Mouse (Mus musculus): ENCODE data around the gene Bbx. TPM values are rescaled to one million over a fixed set of nuclear protein-coding genes. Genes with fewer than 3 reads are reported as not detected.

Gene Bbx
- total and polyA plus RNA-seq, 3 experiments = 6.5 to 36.0 (median 9.2) TPM

- H3K9ac ChIP-seq (ENCODE audit: control insufficient read depth, low read depth, low read length, poor library complexity, severe bottlenecking) = no peak overlapping the region
- peak; percentile 47 for DNase-seq (ENCODE audit: low read depth, low spot score)
Observed at GRCm38 (mm10) chr16:50477628-50478027, 45.4 kb upstream of the Bbx start.

GRCm38 (mm10) chr16:50462226-50462870, 30.2 kb upstream of the Bbx start:
- no peak overlapping the region for H3K4me3 ChIP-seq (ENCODE audit: control insufficient read depth in 1 of 2, insufficient read depth in 1 of 2, low read depth in 2 of 2, low read length in 2 of 2)
- no peak overlapping the region for H3K27ac ChIP-seq (ENCODE audit: control insufficient read depth, low read depth, low read length)
- no peaks in the 10 kb centered on the region for H3K9me3 ChIP-seq (replicated peaks; ENCODE audit: insufficient read depth, low read length)
- H3K79me2 ChIP-seq (ENCODE audit: control insufficient read depth, insufficient read depth, low read length, poor library complexity) = no peaks in the 10 kb centered on the region
- peaks cover 0 to 4% of the 10 kb centered on the region in 2 experiments; a peak in 1 of 4 replicates for H3K4me1 ChIP-seq (ENCODE audit: control insufficient read depth in 1 of 2, insufficient read depth in 2 of 2, low read length in 2 of 2)
- no peak for DNase-seq (ENCODE audit: low read depth, low spot score)
- peaks cover 2 to 3% of the 10 kb centered on the region in 2 experiments; a peak in 3 of 4 replicates for H3K27me3 ChIP-seq (ENCODE audit: control insufficient read depth in 1 of 2, insufficient read depth in 2 of 2, low read length in 2 of 2)
- H3K9ac ChIP-seq (ENCODE audit: control insufficient read depth, low read depth, low read length, poor library complexity, severe bottlenecking) = no peak overlapping the region
- TF ChIP-seq ELF1 (IDR thresholded peaks at IDR 0.05; ENCODE audit: low read depth, low read length) = no peak
- TF ChIP-seq MAX (IDR thresholded peaks at IDR 0.05; ENCODE audit: low read length) = no peak
- TF ChIP-seq KAT2A (conservative IDR thresholded peaks at IDR 0.05; ENCODE audit: low read depth, low read length) = no peak
- no peak for TF ChIP-seq POLR2A (IDR thresholded peaks at IDR 0.05; ENCODE audit: control insufficient read depth in 1 of 2, insufficient read depth in 1 of 2, low read depth in 1 of 2, low read length in 2 of 2, poor library complexity in 1 of 2)
- TF ChIP-seq RCOR1 (IDR thresholded peaks at IDR 0.05; ENCODE audit: low read depth, low read length) = no peak
- TF ChIP-seq MXI1 (IDR thresholded peaks at IDR 0.05; ENCODE audit: low read depth, low read length) = no peak
- TF ChIP-seq NELFE (IDR thresholded peaks at IDR 0.05; ENCODE audit: low read depth, low read length) = no peak
- TF ChIP-seq HCFC1 (IDR thresholded peaks at IDR 0.05; ENCODE audit: low read depth, low read length) = no peak
- no peaks in the 10 kb centered on the region; a peak in 1 of 4 replicates for H3K36me3 ChIP-seq (ENCODE audit: control insufficient read depth in 1 of 2, insufficient read depth in 2 of 2, low read length in 2 of 2)

More at GRCm38 (mm10) chr16:50477628-50478027, 45.4 kb upstream of the Bbx start:
- Histone ChIP-seq H3K36me3 (ENCODE audit: control insufficient read depth in 1 of 2, insufficient read depth in 2 of 2, low read length in 2 of 2) (no peaks in the 10 kb centered on the region), H3K9me3 (replicated peaks; ENCODE audit: insufficient read depth, low read length) (no peaks in the 10 kb centered on the region), H3K79me2 (ENCODE audit: control insufficient read depth, insufficient read depth, low read length, poor library complexity) (no peaks in the 10 kb centered on the region), H3K4me1 (ENCODE audit: control insufficient read depth in 1 of 2, insufficient read depth in 2 of 2, low read length in 2 of 2) (peaks cover 0 to 3% of the 10 kb centered on the region in 2 experiments; a peak in 1 of 4 replicates), H3K27ac (ENCODE audit: control insufficient read depth, low read depth, low read length) (no peak overlapping the region), H3K4me3 (ENCODE audit: control insufficient read depth in 1 of 2, insufficient read depth in 1 of 2, low read depth in 2 of 2, low read length in 2 of 2) (no peak overlapping the region), H3K27me3 (ENCODE audit: control insufficient read depth in 1 of 2, insufficient read depth in 2 of 2, low read length in 2 of 2) (peaks cover 0 to 6% of the 10 kb centered on the region in 2 experiments; a peak in 2 of 4 replicates)
- TF ChIP-seq RCOR1 (IDR thresholded peaks at IDR 0.05; ENCODE audit: low read depth, low read length) (no peak), TAL1 (IDR thresholded peaks at IDR 0.05; ENCODE audit: low read length) (no peak), USF1 (IDR thresholded peaks at IDR 0.05; ENCODE audit: low read depth, low read length) (no peak), ETS1 (IDR thresholded peaks at IDR 0.05; ENCODE audit: low read depth, low read length) (no peak), MAZ (IDR thresholded peaks at IDR 0.05; ENCODE audit: low read depth, low read length) (no peak), POLR2AphosphoS2 (IDR thresholded peaks at IDR 0.05; ENCODE audit: low read length) (no peak), ZNF384 (IDR thresholded peaks at IDR 0.05; ENCODE audit: low read depth, low read length) (no peak), MAFK (IDR thresholded peaks at IDR 0.05; ENCODE audit: borderline replicate concordance, low read depth, low read length) (no peak)

Measured in MEL (cell line).